Mouse (Mus musculus): Measurements from ENCODE around the gene Lrrc8c.

The Lrrc8c gene

GRCm38 (mm10) chr5:105629955-105630354, 110.8 kb downstream of the Lrrc8c start:
- in situ Hi-C loops (cut with MboI, MseI) = loop anchor here in 1 of 2 experiments (10.0 kb wide), 1 partner anchor 485 kb away; no protein-coding TSS in a partner anchor

DNA sequence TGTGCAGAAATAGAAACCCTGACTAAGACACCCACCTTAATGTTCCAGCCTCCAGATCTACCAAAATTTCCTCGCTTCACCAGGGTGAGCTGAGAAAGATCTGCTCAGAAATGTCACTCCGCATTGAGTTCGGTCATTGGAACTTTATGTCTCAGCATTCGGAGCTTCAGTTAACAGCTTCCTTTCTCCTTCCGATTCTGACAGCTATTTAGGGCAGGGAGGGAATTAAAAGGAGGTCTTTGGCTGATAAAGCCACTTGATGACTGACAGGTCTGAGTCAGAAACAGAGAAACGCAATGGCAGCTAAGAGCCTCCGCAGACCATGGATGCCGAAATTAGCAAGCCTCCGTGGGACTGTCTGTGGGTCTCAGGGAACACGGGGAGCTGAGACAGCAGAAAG, 112.9 kb downstream of the Lrrc8c start:
- in situ Hi-C loops (cut with MboI, MseI) = loop anchor here in 1 of 2 experiments (10.0 kb wide), 1 partner anchor 487 kb away; no protein-coding TSS in a partner anchor

DNA sequence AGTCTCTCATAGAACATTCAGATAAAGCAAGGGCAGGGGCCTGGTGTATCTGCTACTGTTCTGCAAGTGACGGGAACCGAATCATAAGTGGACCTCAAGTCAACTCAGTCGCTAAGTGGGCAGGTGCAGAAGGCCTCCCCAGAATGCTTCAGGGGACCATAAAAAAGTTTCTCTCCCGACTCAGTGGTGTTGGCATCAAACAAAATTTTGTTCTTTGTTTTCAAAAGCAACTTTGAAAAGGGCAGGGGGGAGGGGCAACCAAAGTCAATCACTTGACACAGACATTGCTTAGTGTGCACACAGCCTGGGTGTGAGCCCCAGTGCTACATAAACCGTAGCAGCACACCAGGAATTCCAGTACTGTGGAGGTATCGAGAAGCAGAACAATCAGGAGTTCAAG, 116.4 kb downstream of the Lrrc8c start:
- in situ Hi-C loops (cut with MboI, MseI) = loop anchor here in 1 of 2 experiments (10.0 kb wide), 1 partner anchor 491 kb away; no protein-coding TSS in a partner anchor

- in situ Hi-C loops (cut with MboI, MseI) = loop anchor here in 1 of 2 experiments (10.0 kb wide), 1 partner anchor 492 kb away; no protein-coding TSS in a partner anchor
Observed at GRCm38 (mm10) chr5:105636484-105637191, 117.5 kb downstream of the Lrrc8c start.

DNA sequence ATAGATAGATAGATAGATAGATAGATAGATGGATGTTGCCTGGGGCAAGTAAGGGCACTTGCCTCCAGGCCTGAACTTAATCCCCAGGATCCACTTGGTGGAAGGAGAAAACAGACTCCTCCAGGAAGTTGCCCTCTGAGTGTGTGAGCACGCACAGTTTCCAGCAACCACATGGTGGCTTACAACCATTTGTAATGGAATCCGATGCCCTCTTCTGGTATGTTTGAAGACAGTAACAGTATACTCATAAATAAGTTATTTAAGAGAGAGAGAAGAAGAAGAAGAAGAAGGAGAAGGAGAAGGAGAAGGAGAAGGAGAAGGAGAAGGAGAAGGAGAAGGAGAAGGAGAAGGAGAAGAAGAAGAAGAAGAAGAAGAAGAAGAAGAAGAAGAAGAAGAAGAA, 119.1 kb downstream of the Lrrc8c start:
- in situ Hi-C loops (cut with MboI, MseI) = loop anchor here in 1 of 2 experiments (10.0 kb wide), 1 partner anchor 493 kb away; no protein-coding TSS in a partner anchor

- in situ Hi-C loops (cut with MboI, MseI) = loop anchor here in 1 of 2 experiments (10.0 kb wide), 1 partner anchor 494 kb away; no protein-coding TSS in a partner anchor
Observed at GRCm38 (mm10) chr5:105638916-105639315, 119.7 kb downstream of the Lrrc8c start.

DNA sequence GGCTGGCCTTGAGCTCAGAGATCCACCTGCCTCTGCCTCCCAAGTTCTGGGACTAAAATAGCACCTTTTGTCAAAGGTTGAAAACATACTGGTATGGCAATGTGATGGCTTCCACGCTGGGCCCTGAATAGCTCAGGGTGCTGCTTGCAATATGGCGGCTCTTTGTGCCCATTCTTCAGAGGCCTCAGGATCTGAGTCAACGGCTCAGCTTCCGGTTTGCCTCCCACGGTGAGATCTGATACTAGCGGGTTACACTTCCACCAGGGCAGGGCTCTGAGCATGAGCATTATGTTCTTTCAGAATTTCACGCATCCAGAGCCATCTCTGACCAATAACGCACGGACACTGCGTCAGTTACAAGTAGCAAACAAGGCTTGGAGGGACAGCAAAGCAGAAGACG, 120.2 kb downstream of the Lrrc8c start:
- in situ Hi-C loops (cut with MboI, MseI) = loop anchor here in 1 of 2 experiments (10.0 kb wide), 1 partner anchor 495 kb away; no protein-coding TSS in a partner anchor

- in situ Hi-C loops (cut with MboI, MseI) = no loop called here
Observed at GRCm38 (mm10) chr5:105642517-105642916, 123.3 kb downstream of the Lrrc8c start.

GRCm38 (mm10) chr5:105643276-105643675, 124.1 kb downstream of the Lrrc8c start:
- in situ Hi-C loops (cut with MboI, MseI) = no loop called here

DNA sequence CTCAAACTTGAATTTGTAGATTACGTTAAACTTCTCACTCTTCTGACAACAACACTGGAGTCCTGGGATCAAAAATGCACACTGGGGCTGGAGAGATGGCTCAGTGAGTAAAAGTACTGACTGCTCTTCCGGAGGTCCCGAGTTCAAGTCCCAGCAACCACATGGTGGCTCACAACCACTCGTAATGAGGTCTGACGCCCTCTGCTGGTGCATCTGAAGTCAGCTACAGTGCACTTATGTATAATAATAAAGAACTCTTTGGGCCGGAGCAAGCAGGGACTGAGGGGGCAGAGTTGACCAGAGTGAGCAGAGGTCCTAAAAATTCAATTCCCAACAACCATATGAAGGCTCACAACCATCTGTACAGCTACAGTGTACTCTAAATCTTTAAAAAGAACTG, 125.0 kb downstream of the Lrrc8c start:
- in situ Hi-C loops (cut with MboI, MseI) = no loop called here

GRCm38 (mm10) chr5:105647094-105647493, 127.9 kb downstream of the Lrrc8c start:
- in situ Hi-C loops (cut with MboI, MseI) = loop anchor here in 1 of 2 experiments (5.0 kb wide), 2 partner anchors 40 to 150 kb away; no protein-coding TSS in a partner anchor

GRCm38 (mm10) chr5:105648648-105649287, 129.6 kb downstream of the Lrrc8c start:
- in situ Hi-C loops (cut with MboI, MseI) = loop anchor here in 1 of 2 experiments (5.0 kb wide), 2 partner anchors 41 to 151 kb away; no protein-coding TSS in a partner anchor

DNA sequence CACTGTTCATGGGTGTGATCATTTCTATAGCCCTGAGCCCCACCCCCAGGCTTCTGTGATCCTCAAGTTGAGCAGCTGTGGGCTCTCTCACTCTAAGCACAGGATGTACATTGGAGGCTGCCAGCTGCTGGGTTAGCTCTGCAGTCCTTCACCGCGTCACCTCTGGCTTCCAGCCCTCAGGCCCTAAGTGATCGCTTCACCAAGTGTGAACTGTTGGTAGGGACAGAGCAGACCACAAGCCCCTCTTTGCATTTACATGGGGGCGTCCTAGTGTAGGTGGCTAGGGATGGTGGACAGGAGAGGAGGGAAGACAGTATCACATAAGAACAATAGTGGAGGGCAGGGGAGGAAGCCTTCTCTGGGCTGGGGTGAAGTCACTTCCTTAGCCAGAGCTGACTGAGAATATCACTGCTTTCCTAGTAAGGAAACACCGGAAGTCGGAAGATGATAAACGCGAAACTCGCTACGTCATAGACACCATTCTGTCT, 130.4 kb downstream of the Lrrc8c start:
- in situ Hi-C loops (cut with MboI, MseI) = loop anchor here (5.0 kb wide), 4 partner anchors 42 to 242 kb away; partner anchors contain the start of gene Lrrc8c (in 1 of the 2)

DNA sequence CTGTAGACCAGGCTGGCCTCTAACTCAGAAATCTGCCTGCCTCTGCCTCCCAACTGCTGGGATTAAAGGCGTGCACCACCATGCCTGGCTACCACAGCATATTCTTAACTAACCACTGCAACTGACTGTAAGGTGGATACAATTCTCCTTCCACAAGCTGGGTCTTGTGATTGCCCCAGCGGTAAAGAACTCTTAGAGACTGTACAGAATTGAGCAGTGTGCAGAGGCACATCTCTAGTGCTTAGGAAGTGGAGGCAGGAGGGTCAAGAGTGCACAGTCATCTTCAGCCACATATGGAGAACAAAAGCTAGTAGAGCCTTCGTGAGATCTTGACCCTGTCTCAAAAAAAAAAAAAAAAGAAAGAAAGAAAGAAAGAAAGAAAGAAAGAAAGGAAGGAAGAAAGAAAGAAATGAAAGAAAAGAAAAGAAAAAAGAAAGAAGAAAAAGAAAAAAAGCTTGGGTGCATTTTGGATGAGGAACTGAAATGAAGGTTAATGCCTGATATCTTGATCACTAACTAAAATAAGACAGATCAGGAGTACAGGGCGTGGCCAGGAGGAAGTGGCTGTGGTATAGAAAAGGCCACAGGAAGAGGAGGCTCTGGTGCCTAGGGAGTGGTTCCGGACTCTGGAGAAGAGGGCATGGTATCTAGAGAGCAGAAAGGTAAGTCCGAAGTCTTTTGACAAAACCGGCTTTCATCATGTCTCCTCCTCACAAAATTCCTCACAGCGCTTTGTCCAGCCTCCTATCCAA, 131.7 kb downstream of the Lrrc8c start:
- in situ Hi-C loops (cut with MboI, MseI) = loop anchor here (5.0 kb wide), 3 partner anchors 134 to 244 kb away; partner anchors contain the start of gene Lrrc8c (in 1 of the 2)

GRCm38 (mm10) chr5:105651561-105651991, 132.4 kb downstream of the Lrrc8c start:
- in situ Hi-C loops (cut with MboI, MseI) = loop anchor here (5.0 kb wide), 3 partner anchors 134 to 244 kb away; partner anchors contain the start of gene Lrrc8c (in 1 of the 2)

GRCm38 (mm10) chr5:105654237-105655063, 135.3 kb downstream of the Lrrc8c start:
- in situ Hi-C loops (cut with MboI, MseI) = loop anchor here (5.0 kb wide), 3 partner anchors 137 to 247 kb away; partner anchors contain the start of gene Lrrc8c (in 1 of the 2)

- in situ Hi-C loops (cut with MboI, MseI) = no loop called here
Observed at GRCm38 (mm10) chr5:105655100-105655734, 136.0 kb downstream of the Lrrc8c start.

DNA sequence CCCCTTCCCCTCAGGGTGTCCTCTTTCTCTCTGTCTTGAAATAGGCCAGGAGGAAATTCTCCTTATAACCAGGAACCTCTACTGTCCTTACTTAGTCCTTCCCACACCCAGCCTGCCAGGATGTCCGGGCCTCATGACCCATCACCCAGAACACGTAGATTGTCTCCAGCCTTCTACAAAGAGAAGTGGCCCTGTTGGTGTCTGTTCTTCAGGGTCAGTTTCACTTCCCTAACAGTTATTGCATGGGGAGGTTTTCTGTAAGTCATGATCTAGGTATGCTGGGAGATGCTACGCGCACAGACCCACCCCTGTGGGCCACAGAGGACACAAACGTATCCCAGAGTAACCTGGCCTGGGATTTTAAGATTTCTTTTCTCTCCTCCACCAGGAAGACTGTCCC, 142.7 kb downstream of the Lrrc8c start:
- in situ Hi-C loops (cut with MboI, MseI) = loop anchor here in 1 of 2 experiments (10.0 kb wide), 1 partner anchor 1307 kb away; no protein-coding TSS in a partner anchor

Measured in T-helper 17 cell (primary cell).